Mouse (Mus musculus) limb, embryonic 12.5 days (tissue): ENCODE data around the gene Pdzd2. TPM values are rescaled to one million over a fixed set of nuclear protein-coding genes. Genes with fewer than 3 reads are reported as not detected.

Experiments
- ATAC-seq: fragments of 200-750 bp; cut with Nextera tagmentation; 2 replicates; pipeline ENCODE4 v1.8.0; 2017; ENCODE audit warnings: low read depth, moderate TSS enrichment; ENCODE audit not compliant: insufficient number of reproducible peaks, insufficient read depth, low FRiP score, low TSS enrichment
- H3K27ac ChIP-seq: fragments of 300-500 bp; sonication (generic); 2 replicates; pipeline ENCODE4 v1.5.1; 2016; ENCODE audit warnings: mild to moderate bottlenecking, moderate library complexity
- H3K27me3 ChIP-seq: fragments of 300-500 bp; sonication (generic); 2 replicates; pipeline ENCODE4 v1.6.1; 2016; ENCODE audit warnings: mild to moderate bottlenecking, moderate library complexity
- H3K36me3 ChIP-seq: fragments of 300-500 bp; sonication (generic); 2 replicates; pipeline ENCODE4 v1.6.1; 2016; ENCODE audit warnings: mild to moderate bottlenecking, moderate library complexity
- H3K4me1 ChIP-seq: fragments of 300-500 bp; sonication (generic); replicated peaks from 2 replicates; pipeline ENCODE4 v1.6.1; 2016
- H3K4me2 ChIP-seq: fragments of 300-500 bp; sonication (generic); 2 replicates; pipeline ENCODE4 v1.6.1; 2016; ENCODE audit warnings: mild to moderate bottlenecking, moderate library complexity
- H3K4me3 ChIP-seq: fragments of 300-500 bp; sonication (generic); replicated peaks from 2 replicates; pipeline ENCODE4 v1.5.1; 2016; ENCODE audit warnings: mild to moderate bottlenecking
- H3K9ac ChIP-seq: fragments of 300-500 bp; sonication (generic); replicated peaks from 2 replicates; pipeline ENCODE4 v1.6.1; 2016; ENCODE audit warnings: mild to moderate bottlenecking, moderate library complexity
- H3K9me3 ChIP-seq: fragments of 300-500 bp; sonication (generic); 2 replicates; pipeline ENCODE4 v1.6.1; 2016; ENCODE audit warnings: mild to moderate bottlenecking, moderate library complexity
- WGBS: fragments of 180-500 bp; shearing (Covaris S2); methylation state at CpG from one replicate; pipeline ENCODE4 v1.1.7; 2016; 5-methylcytosine and 5-hydroxymethylcytosine counted together
- polyA plus RNA-seq: library from polyadenylated mRNA; unstranded; fragments of >200 nt; fragmentation: Nextera tagmentation; extraction: Ambion mirVana; gene quantifications from 2 replicates; pipeline ENCODE4 v1.2.1, GENCODE M21; 2016

The Pdzd2 gene
- 26.2 and 32.5 TPM in 2 replicates for polyA plus RNA-seq

DNA sequence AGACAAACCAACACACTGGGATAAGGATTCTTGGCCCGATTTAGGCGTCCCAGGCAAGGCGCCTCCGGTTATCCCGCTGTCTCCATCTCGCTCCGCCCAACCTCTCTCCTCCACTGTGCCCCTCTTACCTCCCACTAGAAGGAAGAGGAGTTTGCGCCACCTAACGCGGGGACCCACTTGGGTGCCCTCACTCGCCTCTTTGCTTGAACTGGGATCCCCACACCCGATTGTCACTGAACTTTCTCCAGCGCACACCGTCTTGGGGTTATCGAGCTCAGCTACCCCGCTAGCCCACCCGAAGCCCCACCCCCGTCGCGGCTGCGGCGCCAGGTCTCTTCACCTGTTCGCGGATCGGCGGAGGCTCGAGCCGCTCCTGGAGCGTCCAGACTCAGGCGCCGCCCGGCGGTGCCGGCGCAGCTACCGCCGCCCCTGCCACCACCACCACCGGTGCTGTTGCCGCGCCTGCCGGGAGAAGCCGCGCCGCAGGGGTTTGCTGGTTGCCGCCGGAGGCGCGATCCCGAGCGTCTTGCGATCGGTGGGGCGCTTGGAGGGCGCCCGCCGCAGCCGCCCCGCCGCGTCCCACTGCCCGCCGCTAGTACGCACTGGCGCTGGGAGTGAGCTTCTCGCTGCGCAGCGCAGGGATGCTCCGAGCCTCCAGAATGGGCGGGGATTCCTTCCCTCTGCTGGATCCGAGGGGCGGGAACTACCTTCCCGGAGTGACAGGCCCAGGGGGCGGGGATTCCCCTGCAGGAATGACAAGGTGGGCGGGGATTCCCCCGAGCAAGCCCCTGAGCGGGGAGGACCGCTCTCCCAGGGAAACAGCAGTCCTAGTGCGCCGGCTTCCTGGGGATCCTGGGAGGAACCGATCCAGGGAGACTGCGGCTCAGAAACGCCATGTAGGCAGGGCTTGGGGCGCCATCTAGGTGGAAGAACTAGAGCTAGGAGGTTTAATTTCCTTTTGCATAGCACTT is at the start of gene Pdzd2:
TSS of gene Pdzd2 (minus strand) at position 648 of the 971 bp plus-strand sequence.
- H3K4me2 ChIP-seq: peak within 1 kb of the TSS; percentile 84
- peaks cover 30% of the 10 kb centered on the region for H3K4me1 ChIP-seq
- peaks cover 44% of the 10 kb centered on the region for H3K27me3 ChIP-seq
- peak within 1 kb of the TSS; percentile 65 for H3K9ac ChIP-seq
- H3K36me3 ChIP-seq: no peaks in the 10 kb centered on the region
- no peaks in the 10 kb centered on the region for H3K9me3 ChIP-seq
- ATAC-seq: peak; percentile 93
- peak within 1 kb of the TSS; percentile 69 for H3K4me3 ChIP-seq
- peak within 1 kb of the TSS; percentile 73 for H3K27ac ChIP-seq
- under 1% methylated on average over 83 of the region's 83 CpGs for WGBS

DNA sequence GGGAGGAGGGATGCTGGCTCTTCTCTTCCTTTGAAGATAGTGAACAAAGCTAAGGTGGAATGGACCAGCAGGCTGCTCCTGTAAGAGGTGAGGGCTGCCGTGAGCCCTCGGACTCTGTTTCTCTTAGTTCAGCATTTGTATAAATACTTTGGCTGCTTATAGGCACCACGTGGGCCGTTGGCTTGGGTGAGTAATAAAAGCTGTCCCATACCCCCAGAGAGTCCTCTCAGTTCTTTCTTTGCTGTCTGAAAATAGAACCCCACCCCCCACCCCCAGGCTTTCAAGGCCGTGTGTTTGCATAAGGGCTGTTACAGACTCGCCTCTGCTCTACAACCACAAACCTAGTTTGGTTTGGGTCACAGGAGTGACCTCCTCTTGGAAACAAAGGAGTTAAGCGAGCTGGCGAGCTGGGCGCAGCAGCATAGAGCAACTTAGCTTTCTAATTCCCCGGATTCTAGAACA is 49.7 kb upstream of the Pdzd2 start:
- H3K27me3 ChIP-seq: no peaks in the 10 kb centered on the region
- H3K36me3 ChIP-seq: no peaks in the 10 kb centered on the region
- H3K4me2 ChIP-seq: peak overlapping the region; percentile 7; the same call in 1 of the 2 replicates
- no peak overlapping the region for H3K4me3 ChIP-seq
- no peak overlapping the region for H3K9ac ChIP-seq
- 0 out of 2 replicates have a peak, but pooled peaks have one; percentile 20 for ATAC-seq
- peaks cover 11% of the 10 kb centered on the region for H3K4me1 ChIP-seq
- no peaks in the 10 kb centered on the region for H3K9me3 ChIP-seq
- WGBS: 33% methylated on average over 10 of the region's 10 CpGs
- H3K27ac ChIP-seq: peak overlapping the region; percentile 59; the same call in 1 of the 2 replicates

DNA sequence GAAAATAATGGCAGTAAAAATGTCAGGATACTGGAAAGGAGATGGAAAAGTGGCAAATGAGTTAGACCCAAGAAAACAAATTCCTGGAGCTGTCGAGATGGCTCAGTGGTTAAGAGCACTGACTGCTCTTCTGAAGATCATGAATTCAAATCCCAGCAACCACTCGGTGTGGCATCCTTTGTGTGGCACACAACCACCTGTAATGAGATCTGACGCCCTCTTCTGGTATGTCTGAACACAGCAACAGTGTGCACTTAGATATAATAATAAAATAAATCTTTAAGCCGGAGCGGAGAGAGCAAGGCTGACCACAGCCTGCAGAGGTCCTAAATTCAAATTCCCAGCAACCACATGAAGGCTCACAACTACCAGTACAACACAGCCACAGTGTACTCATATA is 48.8 kb upstream of the Pdzd2 start:
- WGBS: 75% methylated on average over 5 of the region's 5 CpGs
- H3K36me3 ChIP-seq: no peaks in the 10 kb centered on the region
- no peak overlapping the region for H3K4me2 ChIP-seq
- no peak overlapping the region for H3K27ac ChIP-seq
- no peak for ATAC-seq
- no peak overlapping the region for H3K9ac ChIP-seq
- H3K4me3 ChIP-seq: no peak overlapping the region
- H3K27me3 ChIP-seq: no peaks in the 10 kb centered on the region
- H3K9me3 ChIP-seq: no peaks in the 10 kb centered on the region
- H3K4me1 ChIP-seq: peaks cover 11% of the 10 kb centered on the region

DNA sequence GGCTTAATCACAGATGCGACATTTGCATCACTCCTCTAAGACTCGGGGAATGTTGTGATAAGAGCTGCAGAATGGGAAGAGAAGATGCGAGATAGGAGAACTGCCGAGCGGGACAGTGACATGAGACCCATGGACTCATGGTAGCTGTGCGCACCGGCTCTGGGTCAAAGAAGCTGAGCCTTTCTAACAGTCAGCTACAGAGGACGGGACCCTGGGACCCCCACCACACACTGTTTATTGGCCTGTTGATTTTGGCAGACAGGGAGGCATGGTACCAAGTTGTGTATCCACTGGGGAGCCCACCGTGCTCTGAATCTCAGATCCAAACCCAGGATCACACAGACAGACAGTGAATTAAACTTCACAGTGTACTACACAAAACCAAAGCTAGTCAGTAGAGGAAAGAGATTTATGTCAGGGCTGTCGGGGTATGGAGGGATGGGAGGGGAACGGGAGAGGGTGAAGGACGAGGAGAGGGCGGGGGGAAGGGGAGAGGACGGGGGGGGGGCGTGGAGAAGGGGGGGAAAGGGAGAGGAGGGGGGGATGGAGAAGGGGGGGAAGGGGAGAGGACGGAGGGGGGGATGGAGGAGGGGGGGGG is 42.1 kb upstream of the Pdzd2 start:
- H3K9me3 ChIP-seq: peaks cover 4% of the 10 kb centered on the region
- peaks cover 17% of the 10 kb centered on the region for H3K4me1 ChIP-seq
- ATAC-seq: peak; percentile 52; the same call in 1 of the 2 replicates
- H3K9ac ChIP-seq: no peak overlapping the region
- H3K27ac ChIP-seq: peak overlapping the region; percentile 18
- no peak overlapping the region for H3K4me2 ChIP-seq
- no peaks in the 10 kb centered on the region for H3K36me3 ChIP-seq
- no peak overlapping the region for H3K4me3 ChIP-seq
- no peaks in the 10 kb centered on the region for H3K27me3 ChIP-seq
- 64% methylated on average over 12 of the region's 16 CpGs for WGBS

DNA sequence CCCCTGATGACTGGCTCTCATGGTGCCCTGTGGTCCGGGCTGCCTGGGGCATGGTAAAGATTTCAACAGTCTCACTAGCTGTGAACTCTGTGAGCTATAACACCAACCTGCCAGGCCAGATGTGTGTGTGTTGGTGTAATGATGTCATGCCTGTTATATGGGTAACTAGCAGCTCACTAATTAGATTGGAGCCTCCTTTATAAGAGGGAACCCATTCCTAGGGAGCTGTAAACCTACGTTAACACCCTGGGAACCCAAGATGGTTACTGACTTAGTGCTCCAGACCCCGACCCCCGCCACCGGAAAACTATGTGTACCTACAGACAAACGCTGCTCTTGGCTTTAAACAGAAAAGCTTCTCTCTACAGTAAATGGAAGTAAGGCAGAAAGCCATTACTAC is 41.6 kb upstream of the Pdzd2 start:
- Histone ChIP-seq H3K4me2 (no peak overlapping the region), H3K4me1 (peaks cover 17% of the 10 kb centered on the region), H3K9ac (no peak overlapping the region), H3K9me3 (peaks cover 9% of the 10 kb centered on the region), H3K4me3 (no peak overlapping the region), H3K27ac (peak overlapping the region; percentile 23; the same call in 1 of the 2 replicates), H3K27me3 (no peaks in the 10 kb centered on the region), H3K36me3 (no peaks in the 10 kb centered on the region)
- 41% methylated on average over 6 of the region's 6 CpGs for WGBS
- ATAC-seq: peak; percentile 71; the same call in 1 of the 2 replicates

DNA sequence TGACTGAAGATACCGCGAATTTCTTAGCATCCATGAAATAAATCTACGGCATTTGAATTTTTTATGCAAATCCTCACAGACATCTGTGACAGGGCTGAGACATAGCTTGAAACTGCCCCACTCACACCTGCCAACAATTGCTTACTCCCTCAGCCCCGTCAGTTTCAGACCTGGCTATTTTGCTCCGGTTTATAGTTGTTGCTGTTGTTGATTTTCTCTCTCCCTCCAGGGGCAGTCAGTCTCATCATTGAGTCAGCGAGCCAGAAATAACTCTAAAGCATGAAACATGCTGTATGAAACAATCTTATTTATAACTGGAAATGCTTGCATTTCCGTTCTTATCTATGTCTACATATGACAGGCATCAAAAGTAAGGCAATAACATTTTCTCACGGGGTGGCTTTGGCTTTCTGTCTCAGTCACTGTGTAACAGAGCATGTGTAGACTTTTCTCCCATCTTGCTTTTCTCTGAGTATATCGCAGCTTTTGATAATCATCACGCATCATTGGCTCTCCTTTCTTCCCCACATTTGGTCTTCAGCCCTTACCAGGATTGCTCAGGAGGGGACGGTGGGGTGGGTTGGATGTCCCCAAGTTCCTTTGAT is 34.5 kb upstream of the Pdzd2 start:
- Histone ChIP-seq H3K27me3 (no peaks in the 10 kb centered on the region), H3K9ac (no peak overlapping the region), H3K27ac (no peak overlapping the region), H3K36me3 (no peaks in the 10 kb centered on the region), H3K4me1 (no peaks in the 10 kb centered on the region), H3K9me3 (peaks cover 18% of the 10 kb centered on the region), H3K4me2 (no peak overlapping the region), H3K4me3 (no peak overlapping the region)
- WGBS: 81% methylated on average over 11 of the region's 11 CpGs
- no peak for ATAC-seq

DNA sequence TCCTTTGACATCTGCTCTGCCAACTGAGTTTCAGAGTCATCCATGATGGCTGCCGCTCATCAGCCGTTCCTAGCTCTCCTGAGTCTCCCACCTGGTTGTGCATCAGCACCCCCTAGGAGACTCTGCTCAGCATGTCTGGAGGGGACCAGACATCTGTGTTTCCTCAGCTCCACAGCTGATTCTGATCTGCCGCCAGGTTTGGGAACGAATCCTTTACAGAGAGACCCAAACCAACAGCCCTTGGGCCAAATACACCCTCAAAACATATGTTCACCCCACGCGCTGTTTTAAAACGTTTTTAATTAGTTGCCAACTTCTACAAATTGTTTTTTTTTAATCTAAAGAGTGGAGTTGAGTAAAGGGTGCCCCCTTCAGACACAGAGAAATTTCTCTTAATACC is 31.2 kb upstream of the Pdzd2 start:
- Histone ChIP-seq H3K4me1 (no peaks in the 10 kb centered on the region), H3K27ac (no peak overlapping the region), H3K4me3 (no peak overlapping the region), H3K9me3 (peaks cover 10% of the 10 kb centered on the region), H3K27me3 (no peaks in the 10 kb centered on the region), H3K36me3 (no peaks in the 10 kb centered on the region), H3K9ac (no peak overlapping the region), H3K4me2 (no peak overlapping the region)
- ATAC-seq: no peak
- WGBS: 46% methylated on average over 7 of the region's 7 CpGs

- H3K9ac ChIP-seq: no peak overlapping the region
- no peak for ATAC-seq
- whole genome bisulfite sequencing: 77% methylated on average over 4 of the region's 4 CpGs
Observed at GRCm38 (mm10) chr15:12766848-12767247, 27.1 kb upstream of the Pdzd2 start.

DNA sequence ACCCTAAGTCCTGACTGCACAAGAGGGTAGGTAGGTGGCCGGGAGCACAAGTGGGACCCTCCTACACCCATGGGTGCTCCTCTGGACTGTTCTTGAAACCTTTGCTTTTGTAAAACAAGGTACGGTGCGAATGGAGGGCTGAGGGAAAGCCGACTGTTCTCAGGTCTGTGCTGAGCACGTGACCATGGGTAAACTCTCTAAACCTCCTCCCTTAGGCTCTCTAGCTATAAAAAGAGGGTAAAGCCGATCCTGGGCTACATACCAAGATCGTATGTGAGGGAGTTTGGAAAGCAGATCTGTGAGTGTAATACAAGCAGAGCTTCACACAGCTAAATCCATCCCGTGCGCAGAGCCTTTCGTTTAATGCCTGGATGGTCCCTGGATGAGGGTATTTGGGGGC is 23.4 kb upstream of the Pdzd2 start:
- ATAC-seq: peak; percentile 52; the same call in 1 of the 2 replicates
- WGBS: 49% methylated on average over 10 of the region's 10 CpGs
- Histone ChIP-seq H3K9ac (no peak overlapping the region), H3K36me3 (no peaks in the 10 kb centered on the region), H3K9me3 (peaks cover 4% of the 10 kb centered on the region; the same call in 1 of the 2 replicates), H3K4me1 (peaks cover 20% of the 10 kb centered on the region), H3K4me2 (no peak overlapping the region), H3K27me3 (peaks cover 5% of the 10 kb centered on the region; the same call in 1 of the 2 replicates), H3K4me3 (no peak overlapping the region), H3K27ac (peak overlapping the region; percentile 62)

More at GRCm38 (mm10) chr15:12766848-12767247, 27.1 kb upstream of the Pdzd2 start:
- Histone ChIP-seq H3K27ac (no peak overlapping the region), H3K4me1 (peaks cover 16% of the 10 kb centered on the region), H3K4me2 (no peak overlapping the region), H3K9me3 (peaks cover 4% of the 10 kb centered on the region; the same call in 1 of the 2 replicates), H3K27me3 (no peaks in the 10 kb centered on the region), H3K4me3 (no peak overlapping the region), H3K36me3 (no peaks in the 10 kb centered on the region)

- Histone ChIP-seq H3K27ac (peak overlapping the region; percentile 62), H3K36me3 (no peaks in the 10 kb centered on the region), H3K27me3 (peaks cover 5% of the 10 kb centered on the region; the same call in 1 of the 2 replicates), H3K4me1 (peaks cover 20% of the 10 kb centered on the region), H3K4me3 (no peak overlapping the region), H3K4me2 (no peak overlapping the region), H3K9ac (no peak overlapping the region), H3K9me3 (peaks cover 4% of the 10 kb centered on the region; the same call in 1 of the 2 replicates)
- ATAC-seq: peak; percentile 49; the same call in 1 of the 2 replicates
- 66% methylated on average over 11 of the region's 11 CpGs for WGBS
Observed at GRCm38 (mm10) chr15:12762258-12762913, 22.7 kb upstream of the Pdzd2 start.
